Mouse (Mus musculus): ENCODE results near the gene Psma7. TPM values are rescaled to one million over a fixed set of nuclear protein-coding genes. Genes with fewer than 3 reads are reported as not detected.
A peak's percentile ranks its signal among the peaks of the same experiment; 100 is the strongest.

Gene Psma7
- polyA plus RNA-seq, 1 experiment from 2014 or later, result 701 TPM

GRCm38 (mm10) chr2:180069770-180070480 is 27.7 kb upstream of the Psma7 start:
- Histone ChIP-seq H3K9me3 (no peaks in the 10 kb centered on the region), H3K4me3 (peak overlapping the region; percentile 85), H3K36me3 (peaks cover 35% of the 10 kb centered on the region; the same call in 1 of the 2 replicates), H3K27ac (peak overlapping the region; percentile 92), H3K4me1 (peaks cover 12% of the 10 kb centered on the region), H3K27me3 (ENCODE audit: insufficient read depth, poor library complexity, severe bottlenecking) (no peaks in the 10 kb centered on the region)
- no peak for DNase-seq (ENCODE audit: low spot score)
- WGBS, result 35% methylated on average over 20 of the region's 20 CpGs

- Histone ChIP-seq H3K36me3 (peaks cover 72% of the 10 kb centered on the region), H3K9me3 (no peaks in the 10 kb centered on the region), H3K4me3 (no peak overlapping the region), H3K27me3 (ENCODE audit: insufficient read depth, poor library complexity, severe bottlenecking) (no peaks in the 10 kb centered on the region), H3K27ac (no peak overlapping the region), H3K4me1 (no peaks in the 10 kb centered on the region)
- 86% methylated on average over 11 of the region's 11 CpGs for WGBS
- DNase-seq (ENCODE audit: low spot score), result no peak
Observed at GRCm38 (mm10) chr2:180063338-180064131, 21.3 kb upstream of the Psma7 start.

- peaks cover 3% of the 10 kb centered on the region; the same call in 1 of the 2 replicates for H3K4me1 ChIP-seq
- DNase-seq (ENCODE audit: low spot score), result no peak
- no peak overlapping the region for H3K27ac ChIP-seq
- WGBS, result 91% methylated on average over 9 of the region's 9 CpGs
- no peak overlapping the region for H3K4me3 ChIP-seq
- H3K9me3 ChIP-seq, result no peaks in the 10 kb centered on the region
- no peaks in the 10 kb centered on the region for H3K27me3 ChIP-seq (ENCODE audit: insufficient read depth, poor library complexity, severe bottlenecking)
- peaks cover 53% of the 10 kb centered on the region for H3K36me3 ChIP-seq
Observed at GRCm38 (mm10) chr2:180053001-180053400, 10.8 kb upstream of the Psma7 start.

GRCm38 (mm10) chr2:180051986-180052733 is 9.9 kb upstream of the Psma7 start:
- no peak for DNase-seq (ENCODE audit: low spot score)
- no peaks in the 10 kb centered on the region for H3K9me3 ChIP-seq
- peaks cover 3% of the 10 kb centered on the region; the same call in 1 of the 2 replicates for H3K4me1 ChIP-seq
- no peak overlapping the region for H3K27ac ChIP-seq
- no peaks in the 10 kb centered on the region for H3K27me3 ChIP-seq (ENCODE audit: insufficient read depth, poor library complexity, severe bottlenecking)
- H3K4me3 ChIP-seq, result no peak overlapping the region
- H3K36me3 ChIP-seq, result peaks cover 49% of the 10 kb centered on the region
- WGBS, result 91% methylated on average over 14 of the region's 14 CpGs

- WGBS, result 22% methylated on average over 5 of the region's 5 CpGs
Observed at GRCm38 (mm10) chr2:180050986-180051385, 8.8 kb upstream of the Psma7 start.

GRCm38 (mm10) chr2:180047980-180048635 is 5.9 kb upstream of the Psma7 start:
- Histone ChIP-seq H3K27ac (no peak overlapping the region), H3K4me3 (no peak overlapping the region), H3K9me3 (no peaks in the 10 kb centered on the region), H3K4me1 (peaks cover 11% of the 10 kb centered on the region), H3K27me3 (ENCODE audit: insufficient read depth, poor library complexity, severe bottlenecking) (no peaks in the 10 kb centered on the region), H3K36me3 (peaks cover 15% of the 10 kb centered on the region; the same call in 1 of the 2 replicates)
- no peak for DNase-seq (ENCODE audit: low spot score)
- 90% methylated on average over 18 of the region's 18 CpGs for WGBS

More at GRCm38 (mm10) chr2:180050986-180051385, 8.8 kb upstream of the Psma7 start:
- peaks cover 3% of the 10 kb centered on the region; the same call in 1 of the 2 replicates for H3K4me1 ChIP-seq
- peak; percentile 90 for DNase-seq (ENCODE audit: low spot score)
- H3K36me3 ChIP-seq, result peaks cover 39% of the 10 kb centered on the region
- no peaks in the 10 kb centered on the region for H3K27me3 ChIP-seq (ENCODE audit: insufficient read depth, poor library complexity, severe bottlenecking)
- H3K4me3 ChIP-seq, result no peak overlapping the region
- no peaks in the 10 kb centered on the region for H3K9me3 ChIP-seq
- no peak overlapping the region for H3K27ac ChIP-seq

- H3K9me3 ChIP-seq, result no peaks in the 10 kb centered on the region
- H3K36me3 ChIP-seq, result 0 out of 2 replicates have a peak, but pooled peaks cover 10% of the 10 kb centered on the region
- DNase-seq (ENCODE audit: low spot score), result no peak
- no peak overlapping the region for H3K27ac ChIP-seq
- H3K27me3 ChIP-seq (ENCODE audit: insufficient read depth, poor library complexity, severe bottlenecking), result no peaks in the 10 kb centered on the region
- peaks cover 13% of the 10 kb centered on the region for H3K4me1 ChIP-seq
- whole genome bisulfite sequencing, result 85% methylated on average over 3 of the region's 3 CpGs
- H3K4me3 ChIP-seq, result no peak overlapping the region
Observed at GRCm38 (mm10) chr2:180047580-180047979, 5.3 kb upstream of the Psma7 start.

- Histone ChIP-seq H3K4me3 (no peak overlapping the region), H3K9me3 (no peaks in the 10 kb centered on the region), H3K27ac (no peak overlapping the region), H3K4me1 (peaks cover 20% of the 10 kb centered on the region), H3K27me3 (ENCODE audit: insufficient read depth, poor library complexity, severe bottlenecking) (no peaks in the 10 kb centered on the region), H3K36me3 (peaks cover 7% of the 10 kb centered on the region; the same call in 1 of the 2 replicates)
- DNase-seq (ENCODE audit: low spot score), result no peak
- WGBS, result 47% methylated on average over 4 of the region's 4 CpGs
Observed at GRCm38 (mm10) chr2:180045283-180045682, 3.0 kb upstream of the Psma7 start.

- H3K27me3 ChIP-seq (ENCODE audit: insufficient read depth, poor library complexity, severe bottlenecking), result no peaks in the 10 kb centered on the region
- H3K9me3 ChIP-seq, result no peaks in the 10 kb centered on the region
- WGBS, result under 1% methylated on average over 66 of the region's 66 CpGs
- peak overlapping the region; percentile 97 for H3K4me3 ChIP-seq
- H3K4me1 ChIP-seq, result peaks cover 27% of the 10 kb centered on the region
- peak overlapping the region; percentile 96 for H3K27ac ChIP-seq
- peak; percentile 87 for DNase-seq (ENCODE audit: low spot score)
- H3K36me3 ChIP-seq, result peaks cover 21% of the 10 kb centered on the region
Observed at GRCm38 (mm10) chr2:180042858-180043515, 754 bp upstream of the Psma7 start.

- Histone ChIP-seq H3K4me1 (peaks cover 27% of the 10 kb centered on the region), H3K4me3 (peak overlapping the region; percentile 97), H3K36me3 (peaks cover 29% of the 10 kb centered on the region), H3K9me3 (no peaks in the 10 kb centered on the region), H3K27ac (peak overlapping the region; percentile 96), H3K27me3 (ENCODE audit: insufficient read depth, poor library complexity, severe bottlenecking) (no peaks in the 10 kb centered on the region)
- peak; percentile 82 for DNase-seq (ENCODE audit: low spot score)
- WGBS, result under 1% methylated on average over 65 of the region's 66 CpGs
Observed at GRCm38 (mm10) chr2:180041577-180042255, 517 bp downstream of the Psma7 start.

GRCm38 (mm10) chr2:180040406-180040805 is 1.8 kb downstream of the Psma7 start:
- 44% methylated on average over 6 of the region's 6 CpGs for WGBS
- Histone ChIP-seq H3K4me1 (peaks cover 27% of the 10 kb centered on the region), H3K36me3 (peaks cover 42% of the 10 kb centered on the region), H3K4me3 (peak overlapping the region; percentile 97), H3K9me3 (no peaks in the 10 kb centered on the region), H3K27me3 (ENCODE audit: insufficient read depth, poor library complexity, severe bottlenecking) (no peaks in the 10 kb centered on the region), H3K27ac (0 out of 2 replicates have a peak overlapping the region, but pooled peaks have one; percentile 29)
- no peak for DNase-seq (ENCODE audit: low spot score)

Data from heart, embryonic 10.5 days (tissue).